Mouse (Mus musculus) adrenal gland (tissue): ENCODE results near the gene Tbc1d23.

Source experiments
- intact Hi-C: fragments of 180-260 bp; cut with DNase I; formaldehyde crosslinking; loops from one replicate; pipeline ENCODE4 v1.15.1; 2025

Tbc1d23 gene

GRCm38 (mm10) chr16:57166086-57166485 is 65.2 kb downstream of the Tbc1d23 start:
- intact Hi-C loops, result loop anchor here (5.0 kb wide), 1 partner anchor 44 kb away; the partner anchor contains the start of gene Tomm70a

- intact Hi-C loops, result loop anchor here (5.0 kb wide), 1 partner anchor 43 kb away; the partner anchor contains the start of gene Tomm70a
Measured at GRCm38 (mm10) chr16:57165157-57165556, 66.1 kb downstream of the Tbc1d23 start.

GRCm38 (mm10) chr16:57163694-57164093 is 67.6 kb downstream of the Tbc1d23 start:
- intact Hi-C loops, result no loop called here

DNA sequence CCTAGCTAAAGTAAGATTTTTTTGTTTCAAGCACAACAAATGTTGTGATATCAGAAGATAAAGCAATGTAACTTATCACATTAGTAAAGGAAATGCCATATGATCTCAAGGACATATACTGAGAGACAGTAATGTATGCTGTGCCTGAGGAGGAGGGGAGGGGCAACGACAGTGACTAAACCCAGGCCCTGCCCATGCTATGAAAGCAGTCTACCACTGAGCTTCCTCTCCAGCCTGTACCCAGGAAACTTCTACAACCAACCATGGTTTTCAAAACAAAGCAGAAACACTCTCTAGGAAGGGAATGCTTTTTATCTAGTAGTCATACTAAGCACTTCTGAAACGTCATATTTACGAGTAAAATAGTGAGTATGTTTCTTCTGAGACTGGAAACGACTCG is 68.5 kb downstream of the Tbc1d23 start:
- intact Hi-C loops, result no loop called here

DNA sequence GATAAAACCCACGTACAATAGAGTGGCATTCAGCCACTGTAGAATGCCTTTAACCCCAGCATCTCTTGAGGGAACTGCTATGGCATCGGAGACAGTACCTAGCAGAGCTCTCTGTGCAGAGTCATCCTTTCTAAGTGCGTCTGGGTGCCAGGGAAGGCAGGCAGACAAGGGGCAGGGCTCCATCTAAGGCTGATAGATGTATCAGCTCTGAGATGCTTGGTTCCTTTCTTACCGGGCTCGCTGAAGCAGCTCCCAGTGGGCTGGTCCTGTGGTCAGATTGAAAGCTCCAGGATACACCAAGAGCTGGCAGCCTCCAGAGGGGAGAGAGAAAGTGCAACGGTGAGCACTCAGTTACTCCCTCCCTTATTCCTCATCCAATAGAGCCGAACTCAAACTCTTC is 71.5 kb downstream of the Tbc1d23 start:
- intact Hi-C loops, result no loop called here

- intact Hi-C loops, result no loop called here
Measured at GRCm38 (mm10) chr16:57157728-57158127, 73.6 kb downstream of the Tbc1d23 start.

GRCm38 (mm10) chr16:57157076-57157475 is 74.2 kb downstream of the Tbc1d23 start:
- intact Hi-C loops, result no loop called here

GRCm38 (mm10) chr16:57155899-57156298 is 75.4 kb downstream of the Tbc1d23 start:
- intact Hi-C loops, result no loop called here

DNA sequence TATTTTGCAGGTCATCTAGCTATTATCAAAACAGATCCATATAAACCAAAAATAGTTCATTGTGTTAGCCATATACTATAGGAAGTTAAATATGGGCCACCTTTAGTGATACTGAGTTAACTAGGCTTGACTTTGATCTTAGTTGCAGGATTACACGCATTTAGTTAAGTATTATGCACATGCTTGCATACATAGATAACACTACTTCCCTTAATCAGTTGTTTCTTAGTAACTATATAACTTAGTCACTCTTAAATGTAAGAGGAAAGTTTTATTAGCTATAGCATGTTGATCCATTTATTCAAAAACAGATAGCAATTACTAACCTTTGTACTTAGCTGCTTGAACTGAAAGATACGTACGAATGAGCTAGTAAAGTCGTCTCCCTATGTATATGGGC is 79.9 kb downstream of the Tbc1d23 start:
- intact Hi-C loops, result no loop called here

- intact Hi-C loops, result no loop called here
Measured at GRCm38 (mm10) chr16:57144741-57145140, 86.6 kb downstream of the Tbc1d23 start.

GRCm38 (mm10) chr16:57133611-57134010 is 97.7 kb downstream of the Tbc1d23 start:
- intact Hi-C loops, result no loop called here

DNA sequence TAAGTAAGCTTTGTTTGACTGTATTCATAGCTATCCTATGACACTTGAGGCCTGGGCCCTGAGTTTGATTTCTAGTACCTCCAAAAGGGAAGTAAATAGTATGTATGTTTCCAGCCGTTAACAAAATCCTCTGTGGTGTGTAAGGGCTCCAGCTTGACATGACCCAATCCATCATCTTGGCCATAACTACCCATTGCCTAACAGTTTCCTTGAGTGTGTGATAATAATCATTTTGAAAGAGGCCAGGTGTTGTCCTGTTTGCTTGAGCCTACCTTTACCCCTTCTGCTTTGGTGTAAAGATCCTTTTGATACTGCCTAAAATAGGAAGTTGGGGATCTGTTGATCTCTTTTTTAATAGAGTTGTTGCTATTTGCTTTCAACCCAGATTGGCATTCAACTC is 99.0 kb downstream of the Tbc1d23 start:
- intact Hi-C loops, result no loop called here

GRCm38 (mm10) chr16:57131544-57131943 is 99.8 kb downstream of the Tbc1d23 start:
- intact Hi-C loops, result no loop called here

GRCm38 (mm10) chr16:57130752-57131400 is 100.4 kb downstream of the Tbc1d23 start:
- intact Hi-C loops, result no loop called here

- intact Hi-C loops, result no loop called here
Measured at GRCm38 (mm10) chr16:57127825-57128224, 103.5 kb downstream of the Tbc1d23 start.

GRCm38 (mm10) chr16:57126268-57126667 is 105.0 kb downstream of the Tbc1d23 start:
- intact Hi-C loops, result no loop called here

DNA sequence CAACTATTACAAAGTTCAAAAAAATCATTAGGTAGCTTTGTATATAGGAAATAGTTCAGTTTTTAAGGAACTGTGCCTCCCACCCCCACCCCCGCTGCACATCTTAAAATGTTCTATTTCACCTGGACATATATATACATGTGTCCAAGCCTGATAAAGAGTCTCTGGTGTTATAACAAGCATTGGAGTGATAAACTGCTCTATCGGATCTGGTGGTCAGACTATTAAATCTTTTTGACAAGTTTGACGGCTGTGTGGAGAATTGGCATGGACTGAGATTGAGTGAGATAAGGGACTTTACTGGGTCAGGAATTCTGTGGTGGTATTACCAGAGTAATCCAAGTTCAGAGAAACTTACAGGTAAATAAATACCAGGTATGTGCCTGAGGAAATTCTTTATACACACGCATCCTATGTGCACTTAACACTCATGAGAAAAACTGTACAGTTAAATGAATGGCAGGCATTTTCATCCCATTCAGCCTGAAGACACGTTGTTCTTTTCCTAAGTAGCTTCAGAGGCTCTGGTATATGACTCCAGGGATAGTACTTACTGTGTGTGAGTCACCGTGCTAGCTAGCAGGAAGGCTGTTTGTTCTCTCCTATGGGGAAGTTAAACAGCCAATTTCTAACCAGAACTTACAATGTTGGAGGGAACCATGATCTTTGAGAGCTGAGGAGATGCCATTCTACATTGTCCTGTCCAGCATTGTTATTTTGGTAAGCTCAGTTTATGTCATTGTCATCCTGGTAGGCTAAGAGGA is 108.4 kb downstream of the Tbc1d23 start:
- intact Hi-C loops, result loop anchor here (5.0 kb wide), 1 partner anchor 44 kb away; the partner anchor contains the start of gene Nit2

DNA sequence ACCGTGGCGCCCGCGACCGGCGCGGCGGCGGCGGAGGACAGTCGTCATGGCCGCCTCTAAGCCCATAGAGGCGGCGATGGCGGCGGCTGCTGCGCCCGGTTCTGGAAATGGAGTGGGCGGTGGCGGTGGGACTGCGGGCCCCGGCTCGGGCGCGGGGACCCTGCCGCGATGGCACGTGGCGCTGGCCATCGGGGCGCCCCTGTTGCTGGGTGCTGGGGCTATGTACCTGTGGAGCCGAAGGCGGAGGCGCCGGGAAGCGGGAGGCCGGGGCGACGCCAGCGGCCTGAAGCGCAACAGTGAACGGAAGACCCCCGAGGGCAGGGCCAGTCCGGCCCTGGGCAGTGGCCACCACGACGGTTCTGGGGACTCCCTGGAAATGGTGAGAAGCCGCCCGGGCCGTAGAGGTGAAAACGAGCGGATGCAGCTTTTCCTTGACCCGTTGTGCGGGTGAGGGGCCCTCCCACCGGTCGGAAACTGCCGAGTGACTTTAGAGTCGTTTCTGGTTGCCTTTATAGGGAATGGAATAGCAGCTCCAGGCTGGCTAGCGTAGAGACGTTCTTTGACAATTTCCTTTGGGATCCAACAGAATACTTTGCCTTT is 109.4 kb downstream of the Tbc1d23 start:
- intact Hi-C loops, result loop anchor here (5.0 kb wide), 1 partner anchor 45 kb away; the partner anchor contains the start of gene Nit2

DNA sequence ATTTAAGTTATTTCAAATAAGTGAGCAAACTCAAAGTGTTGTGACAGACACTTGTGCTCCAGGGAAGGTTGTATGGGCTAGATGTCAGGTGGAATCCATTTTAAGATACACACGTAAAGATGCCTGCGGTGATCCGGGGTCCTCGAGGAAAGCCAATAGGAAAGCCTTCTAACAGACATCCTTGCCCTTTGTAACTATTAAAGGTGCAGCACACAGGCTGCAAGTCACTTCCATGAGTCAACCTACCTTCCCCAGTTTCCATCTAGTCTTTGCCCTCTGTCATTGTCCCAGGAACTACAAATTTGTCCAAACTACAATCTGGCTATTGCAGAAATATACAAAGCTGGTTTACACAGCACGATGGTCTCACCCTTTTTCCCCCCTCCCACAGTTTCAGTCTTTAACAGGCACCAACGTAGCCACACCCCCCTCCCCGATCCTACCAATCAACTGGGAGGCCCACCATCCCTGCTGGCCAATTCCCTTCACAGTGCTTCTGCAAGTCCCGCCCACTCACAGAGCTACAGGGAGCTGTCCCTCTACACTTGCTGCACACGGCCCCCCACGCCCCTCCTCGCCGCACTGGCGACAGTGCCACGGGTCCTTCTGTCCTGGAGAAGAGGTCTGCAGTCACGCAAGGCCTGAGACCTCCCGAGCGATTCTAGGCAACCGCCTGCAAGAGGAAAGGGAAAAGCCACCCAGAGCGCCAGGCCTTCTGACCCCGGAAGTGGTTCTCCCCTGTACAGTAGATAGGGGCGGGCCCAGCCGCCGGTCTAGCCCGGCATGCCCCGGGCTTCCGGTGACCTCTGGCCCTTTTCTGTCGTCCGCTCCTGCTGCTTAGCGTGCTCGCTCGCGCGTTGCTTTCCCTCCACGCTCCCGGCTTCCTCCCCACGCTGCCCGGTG is 110.1 kb downstream of the Tbc1d23 start, which contains the start of gene Tomm70a:
Tomm70a (plus strand) TSS at position 791 of the 903 bp plus-strand sequence.
- intact Hi-C loops, result loop anchor here (5.0 kb wide), 1 partner anchor 46 kb away; the partner anchor contains the start of gene Nit2
